Mouse (Mus musculus) urinary bladder, postnatal 10 days (tissue): ENCODE measurements around the gene Tmem204.

Experiments used
- DNase-seq: peaks from one replicate; pipeline ENCODE4 v3.0.0; 2022; ENCODE audit warnings: low spot score

Tmem204 gene

GRCm38 (mm10) chr17:25014841-25015570 lies 68.4 kb downstream of the Tmem204 start:
- DNase-seq: no peak

GRCm38 (mm10) chr17:25013606-25014501 lies 69.5 kb downstream of the Tmem204 start:
- no peak for DNase-seq
